Mouse (Mus musculus): ENCODE measurements at regions not wholly inside any gene's neighbourhood (a gene's known extent, or its start where the extent isn't known, plus 50 kb on each side); places are given as distances from the start of the nearest gene placed in this dataset.
"Not testable (repeated sequence)": the region's sequence is repeated elsewhere in the genome, so short reads cannot be mapped to it uniquely, and the experiment has no call there.

- no peak for DNase-seq (ENCODE audit: low read depth, low spot score)
Measured at GRCm38 (mm10) chr13:83744110-83744752, 240.4 kb downstream of the Mef2c start.

- DNase-seq (ENCODE audit: low read depth, low spot score): no peak
Measured at GRCm38 (mm10) chr13:83744981-83745555, 241.2 kb downstream of the Mef2c start.

DNA sequence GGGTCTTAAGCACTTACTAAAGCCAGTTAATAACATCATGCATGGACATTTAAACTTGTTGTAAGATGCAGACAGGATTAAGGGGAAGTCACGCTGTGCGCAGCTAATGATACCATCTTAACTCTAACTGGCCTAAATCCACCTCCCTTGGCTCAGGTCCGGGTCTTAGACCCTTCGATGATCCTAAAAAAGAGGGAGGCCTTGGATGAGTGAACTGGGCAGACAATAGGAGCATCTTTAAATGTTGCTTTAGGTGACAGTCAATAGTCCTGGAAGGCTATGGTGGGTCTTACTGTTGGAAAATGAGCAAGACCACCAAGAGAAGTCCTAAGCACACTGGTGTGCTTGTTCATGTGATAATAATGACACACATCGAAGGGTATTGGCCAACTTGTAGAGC lies 242.1 kb downstream of the Mef2c start:
- DNase-seq (ENCODE audit: low read depth, low spot score): no peak

- no peak for DNase-seq (ENCODE audit: low read depth, low spot score)
Measured at GRCm38 (mm10) chr13:83747671-83748070, 243.8 kb downstream of the Mef2c start.

GRCm38 (mm10) chr13:83749376-83750150 lies 245.7 kb downstream of the Mef2c start:
- no peak for DNase-seq (ENCODE audit: low read depth, low spot score)

- no peak for DNase-seq (ENCODE audit: low read depth, low spot score)
Measured at GRCm38 (mm10) chr13:83750437-83750836, 246.6 kb downstream of the Mef2c start.

- no peak for DNase-seq (ENCODE audit: low read depth, low spot score)
Measured at GRCm38 (mm10) chr13:83760387-83761170, 256.7 kb downstream of the Mef2c start.

DNA sequence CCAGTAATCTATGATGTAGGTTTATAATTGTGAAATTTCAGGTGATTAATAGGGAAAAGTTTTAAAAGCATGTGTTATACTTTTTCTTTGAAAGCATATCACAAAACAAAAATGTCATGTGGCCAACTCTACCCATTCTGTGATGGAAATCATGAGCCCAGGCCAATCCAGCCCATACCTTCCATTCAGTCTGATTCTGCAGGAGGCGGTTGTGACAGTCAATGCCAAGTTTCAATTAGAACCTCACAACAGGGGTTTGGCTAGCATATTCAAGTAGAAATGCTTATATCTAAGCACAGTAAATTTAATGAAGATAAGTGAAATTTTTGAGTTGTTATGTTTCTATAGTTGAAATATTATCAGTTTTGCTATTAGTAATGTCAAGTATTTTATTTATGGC lies 258.6 kb downstream of the Mef2c start:
- no peak for DNase-seq (ENCODE audit: low read depth, low spot score)

DNA sequence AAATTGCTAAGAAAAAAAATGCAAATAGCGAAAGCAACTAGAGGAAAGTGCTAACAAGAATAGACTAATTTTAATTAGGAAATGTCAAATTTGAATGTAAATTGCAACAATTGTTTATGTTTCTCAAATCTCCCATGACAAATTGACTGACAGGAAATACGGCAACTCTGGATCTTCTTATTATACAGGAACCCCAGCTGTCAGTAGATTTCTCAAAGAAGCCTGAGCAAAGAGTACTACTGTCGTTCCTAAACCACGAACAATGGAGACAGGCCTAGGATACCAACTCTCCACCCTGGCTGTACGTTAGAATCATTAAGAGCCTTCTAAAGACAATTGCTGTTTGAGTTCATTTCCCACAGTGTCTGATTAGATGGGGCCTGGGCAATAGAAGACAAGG lies 259.5 kb downstream of the Mef2c start:
- not testable (repeated sequence) for DNase-seq (ENCODE audit: low read depth, low spot score)

GRCm38 (mm10) chr13:83785643-83786042 lies 281.8 kb downstream of the Mef2c start:
- no peak for DNase-seq (ENCODE audit: low read depth, low spot score)

- DNase-seq (ENCODE audit: low read depth, low spot score): no peak
Measured at GRCm38 (mm10) chr13:83809535-83809934, 305.7 kb downstream of the Mef2c start.

DNA sequence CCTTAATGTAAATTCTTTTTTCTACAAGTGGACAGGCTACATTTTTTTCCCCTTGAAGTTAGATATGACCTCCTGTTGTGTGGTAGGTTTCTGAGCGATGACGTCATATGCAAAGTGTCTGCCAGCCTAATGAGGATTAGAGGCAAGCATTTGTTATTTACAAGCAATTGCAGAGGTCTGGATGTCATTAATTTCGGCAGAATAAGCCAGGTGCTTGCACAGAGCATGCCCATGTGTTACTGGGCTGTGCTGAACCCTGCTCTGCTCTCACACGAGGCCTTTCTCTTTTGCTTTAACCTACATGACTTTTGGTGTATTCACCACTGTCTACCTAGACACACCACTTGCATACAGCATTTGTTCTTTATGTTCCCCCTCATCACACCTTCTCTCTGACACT lies 316.5 kb downstream of the Mef2c start:
- no peak for DNase-seq (ENCODE audit: low read depth, low spot score)

DNA sequence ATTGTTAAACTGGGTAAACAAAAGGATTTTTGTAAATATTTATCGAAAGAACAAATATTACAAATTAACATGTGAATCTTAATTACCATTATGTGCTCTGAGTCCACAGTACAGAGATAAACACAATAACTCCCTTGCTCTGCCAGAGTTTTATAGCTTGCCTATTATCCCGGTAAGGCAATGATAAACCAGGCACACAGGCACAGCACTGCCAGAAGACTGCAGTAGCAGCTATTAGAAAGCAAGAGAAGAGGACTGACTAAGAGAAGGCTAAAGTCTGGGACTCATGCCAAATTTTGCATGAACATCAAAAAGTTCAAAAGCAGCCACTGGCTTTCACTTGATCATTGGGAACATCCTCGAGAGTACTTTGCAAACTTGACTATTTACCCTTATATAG lies 316.9 kb downstream of the Mef2c start:
- no peak for DNase-seq (ENCODE audit: low read depth, low spot score)

- no peak for DNase-seq (ENCODE audit: low read depth, low spot score)
Measured at GRCm38 (mm10) chr13:83824926-83825325, 321.1 kb downstream of the Mef2c start.

GRCm38 (mm10) chr13:83826841-83827463 lies 323.1 kb downstream of the Mef2c start:
- no peak for DNase-seq (ENCODE audit: low read depth, low spot score)

DNA sequence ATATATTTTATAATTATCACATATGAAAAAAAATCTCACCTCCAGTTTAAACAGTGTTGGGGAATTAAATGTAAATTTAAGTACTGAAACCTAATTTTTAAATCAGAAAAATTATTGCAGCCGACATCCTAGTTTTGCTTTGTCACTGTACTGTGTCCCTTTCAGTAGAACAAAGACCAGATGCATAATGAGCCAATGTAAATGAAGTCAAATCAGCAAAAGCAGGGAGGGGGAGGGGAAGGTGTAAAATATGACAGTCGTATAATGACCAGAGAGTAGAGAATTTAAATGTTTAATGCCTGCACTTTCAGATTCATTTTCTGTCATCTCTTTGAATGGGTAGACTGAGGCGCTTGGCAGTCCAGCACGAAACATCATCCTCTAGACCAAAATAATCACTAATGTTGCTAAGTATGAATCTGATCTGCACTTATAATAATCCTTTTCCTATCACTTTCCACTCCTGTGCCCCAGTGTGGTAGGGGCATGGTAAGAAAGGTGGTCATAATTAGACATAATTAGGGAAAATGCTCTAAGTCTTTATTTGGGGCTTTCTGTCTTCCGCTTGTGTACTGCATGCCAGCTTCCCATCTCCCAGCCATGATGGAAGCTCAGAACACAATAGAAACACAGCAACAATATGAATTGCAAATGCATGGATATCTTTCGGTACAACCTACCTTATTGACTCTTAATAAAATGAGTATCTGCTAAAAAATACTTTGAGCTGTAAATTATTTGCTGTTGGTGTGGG lies 356.0 kb upstream of the Tmem161b start:
- DNase-seq (ENCODE audit: low read depth, low spot score): no peak

- DNase-seq (ENCODE audit: low read depth, low spot score): no peak
Measured at GRCm38 (mm10) chr13:83867211-83867610, 354.9 kb upstream of the Tmem161b start.

GRCm38 (mm10) chr13:83867831-83868473 lies 354.1 kb upstream of the Tmem161b start:
- no peak for DNase-seq (ENCODE audit: low read depth, low spot score)

DNA sequence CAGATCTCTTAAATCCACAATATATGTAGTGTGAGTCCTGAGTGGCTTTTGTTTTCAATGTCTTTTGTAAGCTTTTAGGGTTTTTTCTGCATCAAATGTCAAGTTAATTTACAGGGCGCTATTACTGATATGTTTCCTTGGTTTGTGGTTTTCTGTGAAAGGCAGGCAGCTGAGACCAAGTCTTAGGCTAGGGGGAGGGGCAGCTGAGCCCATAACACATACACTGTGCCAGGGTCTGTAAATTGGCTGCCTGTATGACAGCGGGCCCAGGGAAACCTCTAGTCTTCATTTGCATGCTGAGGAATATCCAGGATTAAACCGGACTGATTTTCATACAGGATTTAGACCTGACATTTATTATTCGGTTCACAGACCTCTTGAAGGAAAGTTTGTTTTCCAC lies 353.2 kb upstream of the Tmem161b start:
- peak; percentile 26 for DNase-seq (ENCODE audit: low read depth, low spot score)

DNA sequence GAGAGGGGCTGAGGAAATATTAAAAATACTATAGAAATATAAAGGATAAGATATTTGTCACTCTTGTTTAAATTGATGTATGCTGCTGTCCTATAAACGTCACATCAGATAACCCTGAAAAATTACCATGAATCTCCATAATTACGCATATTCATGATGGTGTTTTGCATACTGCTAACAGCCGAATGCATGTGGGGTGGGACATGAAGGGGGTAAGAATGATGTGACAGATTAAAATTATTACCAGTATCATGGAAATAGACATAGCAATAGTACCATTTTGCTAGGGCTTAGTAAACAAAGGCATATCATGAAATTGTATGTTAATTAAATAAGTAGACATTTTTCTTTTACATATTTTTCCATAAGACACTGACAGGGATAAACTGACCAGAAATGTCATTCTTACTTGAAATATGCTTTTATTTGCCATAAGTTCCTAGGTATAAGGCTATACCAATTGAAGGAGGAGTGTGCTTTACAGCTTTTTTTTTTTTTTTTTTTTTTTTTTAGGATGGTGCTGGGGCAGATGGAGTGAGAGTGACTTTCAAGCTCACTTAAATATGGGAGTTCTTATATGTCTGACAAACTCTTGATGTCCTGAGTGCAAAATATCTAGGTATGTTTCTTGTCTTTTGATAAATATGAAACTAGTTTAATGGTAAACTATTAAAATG lies 349.8 kb upstream of the Tmem161b start:
- DNase-seq (ENCODE audit: low read depth, low spot score): no peak
